Mouse (Mus musculus) erythroid progenitor cell, adult 5-6 weeks (primary cell): ENCODE data around the gene Nudt4. TPM values are rescaled to one million over a fixed set of nuclear protein-coding genes. Genes with fewer than 3 reads are reported as not detected.

Experiments used
- ATAC-seq: replicated peaks from 2 replicates; pipeline ENCODE4 v1.8.0; 2016; ENCODE audit warnings: moderate number of reproducible peaks, mild to moderate bottlenecking, moderate TSS enrichment, inconsistent platforms; ENCODE audit not compliant: poor library complexity, low FRiP score, severe bottlenecking
- total RNA-seq, 2 experiments: library from RNA; stranded (forward) in 1 of 2; stranded (reverse) in 1 of 2; fragments of 150-400 nt in 1 of 2; fragments of 186-747, 209-891 nt in 1 of 2; gene quantifications; 2 replicates each; pipeline versions ENCODE4 v1.2.3 to v1.2.4; 2015 to 2017; ENCODE audit warnings: low replicate concordance in 2 of 2

The Nudt4 gene
- total RNA-seq, 2 experiments from 2014 or later = 296 to 342 TPM

GRCm38 (mm10) chr10:95544004-95544403, 19.9 kb downstream of the Nudt4 start:
- ATAC-seq = no peak

GRCm38 (mm10) chr10:95543377-95543776, 20.6 kb downstream of the Nudt4 start:
- no peak for ATAC-seq

- no peak for ATAC-seq
Observed at GRCm38 (mm10) chr10:95542916-95543315, 21.0 kb downstream of the Nudt4 start.

- no peak for ATAC-seq
Observed at GRCm38 (mm10) chr10:95539841-95540240, 24.1 kb downstream of the Nudt4 start.

- no peak for ATAC-seq
Observed at GRCm38 (mm10) chr10:95539260-95539659, 24.7 kb downstream of the Nudt4 start.

GRCm38 (mm10) chr10:95536222-95536541, 27.8 kb downstream of the Nudt4 start:
- no peak for ATAC-seq

GRCm38 (mm10) chr10:95535399-95536221, 28.3 kb downstream of the Nudt4 start:
- no peak for ATAC-seq

GRCm38 (mm10) chr10:95533382-95533781, 30.6 kb downstream of the Nudt4 start:
- ATAC-seq = no peak

- ATAC-seq = no peak
Observed at GRCm38 (mm10) chr10:95532916-95533315, 31.0 kb downstream of the Nudt4 start.

GRCm38 (mm10) chr10:95530551-95531121, 33.3 kb downstream of the Nudt4 start:
- no peak for ATAC-seq

GRCm38 (mm10) chr10:95526495-95527122, 37.3 kb downstream of the Nudt4 start:
- no peak for ATAC-seq

- ATAC-seq = no peak
Observed at GRCm38 (mm10) chr10:95525871-95526270, 38.1 kb downstream of the Nudt4 start.

- no peak for ATAC-seq
Observed at GRCm38 (mm10) chr10:95525037-95525675, 38.8 kb downstream of the Nudt4 start.

- no peak for ATAC-seq
Observed at GRCm38 (mm10) chr10:95517656-95518055, 46.3 kb downstream of the Nudt4 start.

GRCm38 (mm10) chr10:95515293-95515931, 48.5 kb downstream of the Nudt4 start:
- peak; percentile 55 for ATAC-seq

- peak; percentile 94 for ATAC-seq
Observed at GRCm38 (mm10) chr10:95514656-95515292, 49.2 kb downstream of the Nudt4 start, which contains the start of gene Ube2n. TSS of gene Ube2n (plus strand) at chr10:95515145.

- no peak for ATAC-seq
Observed at GRCm38 (mm10) chr10:95513768-95514556, 50.0 kb downstream of the Nudt4 start.

- no peak for ATAC-seq
Observed at GRCm38 (mm10) chr10:95512635-95513034, 51.3 kb downstream of the Nudt4 start.

GRCm38 (mm10) chr10:95509263-95509662, 54.7 kb downstream of the Nudt4 start:
- ATAC-seq = no peak
